Mouse (Mus musculus) ES-Bruce4 (cell line): ENCODE results near the gene Heatr6.

Experiments used
- CTCF ChIP-seq: IDR thresholded peaks from one replicate; pipeline ENCODE4 v1.8.1; 2011; ENCODE audit warnings: low read depth, low read length
- EP300 ChIP-seq: IDR thresholded peaks from 2 replicates; pipeline ENCODE4 v1.6.1; 2011; ENCODE audit warnings: low read depth, low read length; ENCODE audit not compliant: insufficient read depth
- POLR2A ChIP-seq: IDR thresholded peaks from one replicate; pipeline ENCODE4 v1.8.1; 2011; ENCODE audit warnings: low read length; ENCODE audit not compliant: insufficient read depth

- no peak for TF ChIP-seq CTCF
- no peak for TF ChIP-seq POLR2A
- TF ChIP-seq EP300 = no peak
These were observed 7.3 kb upstream of the Heatr6 start for GRCm38 (mm10) chr11:83746152-83746551.
